Mouse (Mus musculus) hindbrain, embryonic 15.5 days (tissue): ENCODE data around the gene Hadhb. TPM values are rescaled to one million over a fixed set of nuclear protein-coding genes. Genes with fewer than 3 reads are reported as not detected.

Experiments used
- ATAC-seq: fragments of 200-750 bp; cut with Nextera tagmentation; 2 replicates; pipeline ENCODE4 v1.8.0; 2017; ENCODE audit warnings: low read depth, moderate number of reproducible peaks, moderate TSS enrichment; ENCODE audit not compliant: low FRiP score
- H3K27ac ChIP-seq: fragments of 300-500 bp; sonication (generic); replicated peaks from 2 replicates; pipeline ENCODE4 v1.5.1; 2015; ENCODE audit warnings: mild to moderate bottlenecking, inconsistent platforms
- H3K27me3 ChIP-seq: fragments of 300-500 bp; sonication (generic); 2 replicates; pipeline ENCODE4 v1.6.1; 2015; ENCODE audit warnings: control low read depth, inconsistent platforms
- H3K36me3 ChIP-seq: fragments of 300-500 bp; sonication (generic); 2 replicates; pipeline ENCODE4 v1.6.1; 2015; ENCODE audit warnings: control low read depth, inconsistent platforms
- H3K4me1 ChIP-seq: fragments of 300-500 bp; sonication (generic); replicated peaks from 2 replicates; pipeline ENCODE4 v1.6.1; 2015; ENCODE audit warnings: control low read depth, inconsistent platforms
- H3K4me2 ChIP-seq: fragments of 300-500 bp; sonication (generic); 2 replicates; pipeline ENCODE4 v1.6.1; 2015; ENCODE audit warnings: moderate library complexity, mild to moderate bottlenecking, inconsistent platforms
- H3K4me3 ChIP-seq: fragments of 300-500 bp; sonication (generic); 2 replicates; pipeline ENCODE4 v1.5.1; 2015; ENCODE audit warnings: mild to moderate bottlenecking, inconsistent platforms
- H3K9ac ChIP-seq: fragments of 300-500 bp; sonication (generic); 2 replicates; pipeline ENCODE4 v1.6.1; 2015; ENCODE audit warnings: inconsistent platforms
- H3K9me3 ChIP-seq: fragments of 300-500 bp; sonication (generic); 2 replicates; pipeline ENCODE4 v1.6.1; 2016; ENCODE audit warnings: control low read depth, inconsistent platforms
- whole genome bisulfite sequencing: fragments of 180-500 bp; shearing (Covaris S2); methylation state at CpG from one replicate; pipeline ENCODE4 v1.1.7; 2015; 5-methylcytosine and 5-hydroxymethylcytosine counted together
- polyA plus RNA-seq: library from polyadenylated mRNA; unstranded; fragments of >200 nt; fragmentation: Nextera tagmentation; extraction: Ambion mirVana; gene quantifications from 2 replicates; pipeline ENCODE4 v1.2.1, GENCODE M21; 2015

The Hadhb gene
- polyA plus RNA-seq, 1 experiment from 2014 or later = 56.5 TPM

DNA sequence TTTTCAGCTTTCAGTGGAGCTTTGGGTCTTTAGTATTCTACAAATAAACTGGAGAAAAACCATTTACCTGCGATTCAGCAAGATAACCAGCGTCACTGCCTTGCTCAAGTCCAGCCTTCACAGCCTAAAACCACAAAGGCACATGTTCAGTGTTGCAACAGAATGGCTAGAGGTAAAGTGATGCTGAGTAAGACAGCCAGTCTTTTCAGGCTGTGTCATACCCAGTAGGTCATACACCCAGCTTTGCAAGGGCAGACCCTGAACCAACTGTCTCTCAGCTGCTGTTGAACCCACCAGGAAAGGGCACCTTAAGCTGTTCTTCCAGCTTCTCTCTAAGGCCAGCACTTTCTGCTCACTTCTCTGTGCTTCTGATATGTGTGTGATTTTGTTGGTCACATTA, 22.9 kb upstream of the Hadhb start:
- H3K36me3 ChIP-seq = peaks cover 68% of the 10 kb centered on the region
- no peaks in the 10 kb centered on the region for H3K4me1 ChIP-seq
- no peak overlapping the region for H3K4me2 ChIP-seq
- H3K4me3 ChIP-seq = no peak overlapping the region
- H3K27ac ChIP-seq = no peak overlapping the region
- no peak for ATAC-seq
- 97% methylated on average over 2 of the region's 2 CpGs for WGBS
- no peak overlapping the region for H3K9ac ChIP-seq
- H3K27me3 ChIP-seq = no peaks in the 10 kb centered on the region
- H3K9me3 ChIP-seq = no peaks in the 10 kb centered on the region

DNA sequence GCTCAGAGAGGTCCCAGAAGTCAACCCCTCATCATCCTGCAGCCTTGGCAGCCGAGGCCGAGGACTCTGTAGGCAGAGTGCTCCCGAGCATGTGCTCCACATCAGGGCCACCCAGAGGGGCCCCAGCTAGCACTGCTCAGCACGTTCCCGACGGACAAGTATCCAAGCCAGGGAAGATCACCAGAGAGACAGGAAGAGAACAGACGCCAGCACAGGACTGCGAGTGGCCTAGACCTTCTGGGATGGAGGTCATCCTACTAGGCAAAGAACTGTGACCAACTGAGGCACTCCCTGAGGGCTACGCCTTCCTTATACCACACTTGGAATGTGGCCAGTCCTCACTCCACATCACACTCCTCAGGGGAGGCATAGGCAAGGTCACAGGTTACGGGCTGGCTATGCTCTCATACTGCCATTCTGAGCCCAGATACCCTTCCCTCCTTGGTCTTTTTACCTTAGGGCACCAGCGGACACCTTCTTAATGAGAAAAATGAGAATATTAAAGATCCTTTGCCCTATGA, 19.3 kb upstream of the Hadhb start:
- H3K9me3 ChIP-seq = no peaks in the 10 kb centered on the region
- H3K9ac ChIP-seq = no peak overlapping the region
- no peak overlapping the region for H3K4me3 ChIP-seq
- no peak overlapping the region for H3K27ac ChIP-seq
- 92% methylated on average over 11 of the region's 11 CpGs for WGBS
- H3K4me2 ChIP-seq = no peak overlapping the region
- ATAC-seq = no peak
- no peaks in the 10 kb centered on the region for H3K4me1 ChIP-seq
- H3K27me3 ChIP-seq = no peaks in the 10 kb centered on the region
- H3K36me3 ChIP-seq = peaks cover 68% of the 10 kb centered on the region

DNA sequence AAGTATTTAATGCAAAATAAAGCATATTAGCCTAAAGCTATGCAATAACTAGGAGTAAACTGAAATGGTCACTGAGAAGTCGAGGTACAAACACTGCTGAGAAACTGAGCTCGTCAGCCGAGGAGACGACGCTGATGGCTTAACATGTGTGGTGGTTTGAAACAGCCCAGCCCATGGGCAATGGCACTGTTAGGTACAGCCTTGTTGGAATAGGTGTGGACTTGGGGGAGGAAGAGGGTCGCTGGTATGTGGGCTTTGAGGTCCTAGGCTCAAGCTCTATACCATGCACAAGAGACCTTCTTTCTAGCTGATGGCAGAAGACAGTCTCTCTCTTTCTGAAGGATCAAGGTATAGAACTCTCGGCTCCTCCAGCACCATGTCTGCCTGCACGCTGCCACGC, 17.8 kb upstream of the Hadhb start:
- no peak for ATAC-seq
- peaks cover 71% of the 10 kb centered on the region for H3K36me3 ChIP-seq
- H3K4me1 ChIP-seq = no peaks in the 10 kb centered on the region
- H3K9ac ChIP-seq = no peak overlapping the region
- H3K27me3 ChIP-seq = no peaks in the 10 kb centered on the region
- WGBS = 90% methylated on average over 9 of the region's 9 CpGs
- no peak overlapping the region for H3K4me3 ChIP-seq
- no peaks in the 10 kb centered on the region for H3K9me3 ChIP-seq
- no peak overlapping the region for H3K27ac ChIP-seq
- no peak overlapping the region for H3K4me2 ChIP-seq

DNA sequence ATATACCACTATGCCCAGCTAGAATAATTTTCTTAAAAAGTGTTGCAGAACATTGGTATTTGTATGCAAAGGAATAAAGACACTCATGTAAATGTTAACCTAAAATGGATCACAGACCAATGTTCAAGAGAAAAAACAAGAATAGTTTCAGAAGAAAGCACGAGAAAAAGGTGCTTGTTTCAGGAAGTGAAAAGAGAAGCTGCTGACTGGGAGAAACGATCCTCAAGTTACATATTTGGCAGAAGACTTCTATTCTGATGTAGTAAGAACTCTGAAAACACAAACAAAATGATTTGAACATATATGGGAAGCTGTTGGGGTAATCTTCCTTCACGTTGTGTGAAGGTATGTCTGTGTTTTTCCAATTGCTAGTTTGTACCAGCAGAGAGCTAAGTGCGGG, 16.9 kb upstream of the Hadhb start:
- 90% methylated on average over 4 of the region's 4 CpGs for WGBS
- Histone ChIP-seq H3K4me2 (no peak overlapping the region), H3K4me1 (no peaks in the 10 kb centered on the region), H3K27me3 (no peaks in the 10 kb centered on the region), H3K4me3 (no peak overlapping the region), H3K36me3 (peaks cover 70% of the 10 kb centered on the region), H3K27ac (no peak overlapping the region), H3K9me3 (no peaks in the 10 kb centered on the region), H3K9ac (no peak overlapping the region)
- ATAC-seq = no peak

DNA sequence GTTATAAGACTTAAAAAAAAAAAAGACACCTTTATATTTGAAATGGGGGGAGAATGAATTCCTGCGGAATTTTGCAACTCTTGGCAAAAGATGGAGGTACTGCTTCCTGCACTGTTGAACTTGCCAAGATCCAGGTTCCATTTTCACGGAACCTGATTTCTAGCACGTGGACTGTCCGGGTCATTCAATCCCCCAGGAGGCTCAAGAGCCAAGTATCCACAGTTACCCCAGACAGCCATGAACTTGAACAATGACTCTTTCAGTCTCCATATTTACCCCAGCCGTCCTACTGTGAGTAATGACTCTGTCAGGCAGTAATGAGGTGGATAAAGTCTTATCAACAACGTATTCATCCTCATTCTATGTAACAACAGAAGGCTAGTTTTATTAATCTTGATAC, 8.5 kb upstream of the Hadhb start:
- H3K9me3 ChIP-seq = no peaks in the 10 kb centered on the region
- no peak overlapping the region for H3K27ac ChIP-seq
- no peak overlapping the region for H3K4me3 ChIP-seq
- 83% methylated on average over 6 of the region's 6 CpGs for WGBS
- H3K4me1 ChIP-seq = peaks cover 3% of the 10 kb centered on the region
- no peak for ATAC-seq
- H3K36me3 ChIP-seq = peaks cover 50% of the 10 kb centered on the region
- no peaks in the 10 kb centered on the region for H3K27me3 ChIP-seq
- no peak overlapping the region for H3K4me2 ChIP-seq
- no peak overlapping the region for H3K9ac ChIP-seq

DNA sequence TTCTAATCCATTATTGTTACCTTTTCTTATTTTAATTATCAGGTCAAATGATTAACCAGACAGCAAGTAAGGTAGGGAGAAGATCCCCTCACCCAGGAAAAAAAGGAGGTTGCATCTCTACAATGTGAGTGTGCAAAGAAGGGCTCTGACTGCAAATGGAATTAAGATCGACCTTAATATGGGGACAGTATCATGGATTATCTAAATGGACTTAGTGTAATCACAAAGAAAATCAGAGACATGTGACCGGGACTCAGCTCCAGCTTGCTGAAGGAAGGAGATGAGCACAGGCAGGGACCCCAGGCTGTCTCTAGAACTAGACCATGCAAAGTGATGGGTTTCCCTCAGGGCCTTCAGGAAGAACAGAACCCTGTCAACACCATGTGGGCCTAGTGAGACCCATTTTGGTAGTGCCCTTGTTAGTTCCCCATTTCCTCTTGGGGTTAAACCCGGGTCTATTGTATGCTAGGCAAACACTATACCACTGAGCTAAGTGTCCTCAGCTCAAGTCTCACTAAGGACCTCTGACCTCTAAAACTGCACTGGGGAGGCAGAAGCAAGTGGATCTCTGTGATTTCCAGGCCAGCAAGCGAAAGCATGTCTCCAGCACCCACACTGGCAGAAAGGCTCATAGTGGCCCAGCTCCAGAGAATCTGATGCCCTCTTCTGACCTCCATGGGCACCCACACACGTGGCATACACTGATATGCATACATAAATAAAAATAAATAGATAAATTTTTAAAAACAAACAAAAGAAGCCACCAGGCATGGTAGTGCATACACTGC, 6.7 kb upstream of the Hadhb start:
- no peak overlapping the region for H3K4me2 ChIP-seq
- no peak overlapping the region for H3K27ac ChIP-seq
- peaks cover 12% of the 10 kb centered on the region for H3K4me1 ChIP-seq
- no peaks in the 10 kb centered on the region for H3K9me3 ChIP-seq
- WGBS = 86% methylated on average over 5 of the region's 5 CpGs
- no peak overlapping the region for H3K9ac ChIP-seq
- no peak for ATAC-seq
- H3K36me3 ChIP-seq = peaks cover 32% of the 10 kb centered on the region
- H3K27me3 ChIP-seq = no peaks in the 10 kb centered on the region
- no peak overlapping the region for H3K4me3 ChIP-seq

DNA sequence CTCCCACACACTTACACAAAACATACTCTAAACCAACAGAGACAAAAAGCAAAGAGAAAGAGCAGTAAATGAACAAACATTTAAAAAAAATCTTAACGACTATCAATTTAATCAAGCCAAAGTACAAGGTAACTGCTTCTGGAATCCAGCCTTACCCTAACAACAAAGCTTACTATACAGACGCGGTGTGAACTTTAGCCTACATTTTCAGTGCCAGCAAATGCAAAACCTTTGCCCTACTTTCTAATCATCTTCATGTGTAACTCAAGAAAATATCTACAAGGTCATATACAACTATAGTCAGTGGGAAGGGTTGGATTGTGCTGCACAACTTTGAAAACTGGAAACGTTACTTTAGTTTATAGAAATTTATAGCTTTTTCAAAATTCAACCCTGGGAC, 3.0 kb upstream of the Hadhb start:
- ATAC-seq = no peak
- H3K4me1 ChIP-seq = peaks cover 30% of the 10 kb centered on the region
- no peaks in the 10 kb centered on the region; the same call in 1 of the 2 replicates for H3K36me3 ChIP-seq
- H3K4me2 ChIP-seq = no peak overlapping the region
- no peak overlapping the region for H3K4me3 ChIP-seq
- no peaks in the 10 kb centered on the region for H3K9me3 ChIP-seq
- H3K27me3 ChIP-seq = no peaks in the 10 kb centered on the region
- H3K27ac ChIP-seq = no peak overlapping the region
- WGBS = 69% methylated on average over 4 of the region's 4 CpGs
- no peak overlapping the region for H3K9ac ChIP-seq

DNA sequence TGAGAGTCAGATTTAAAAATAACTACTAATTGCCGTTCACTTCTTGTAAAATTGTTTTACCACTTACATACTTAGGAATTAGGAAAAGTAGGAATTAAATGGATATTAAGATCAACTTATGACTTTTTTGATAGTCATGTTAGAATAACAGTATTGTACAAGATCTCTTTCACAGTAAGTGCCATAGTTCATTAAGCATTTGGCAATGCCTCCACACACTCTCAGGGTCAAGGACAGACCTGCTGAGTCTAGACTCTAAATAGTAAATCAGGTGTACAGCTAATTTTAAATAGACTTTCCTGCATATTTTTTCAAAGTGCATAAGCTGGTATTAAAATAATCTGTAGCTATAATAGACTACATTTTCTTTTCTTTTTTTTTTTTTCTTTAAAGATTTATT, 2.6 kb upstream of the Hadhb start:
- H3K4me1 ChIP-seq = peaks cover 30% of the 10 kb centered on the region

DNA sequence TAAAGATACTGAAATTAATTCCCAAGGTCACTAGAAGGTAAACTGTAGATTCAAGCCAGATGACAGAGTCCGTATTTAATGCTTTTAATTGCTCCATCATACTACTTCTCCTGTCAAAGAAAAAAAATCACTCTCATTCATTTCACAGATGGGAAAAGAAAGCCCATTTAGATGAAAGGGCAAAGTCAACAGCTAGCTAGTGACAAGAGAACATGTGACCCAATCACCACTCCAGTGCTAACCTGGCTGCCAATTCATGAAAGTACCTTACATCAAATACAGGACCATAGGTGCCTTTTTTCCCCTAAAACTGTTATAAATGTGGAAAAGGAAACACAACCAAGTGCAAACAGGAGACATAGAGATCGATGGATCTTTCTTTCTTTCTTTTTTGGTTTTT, 1.8 kb upstream of the Hadhb start:
- no peaks in the 10 kb centered on the region for H3K36me3 ChIP-seq
- H3K9ac ChIP-seq = no peak overlapping the region

More for the DNA sequence above, 2.6 kb upstream of the Hadhb start:
- Histone ChIP-seq H3K4me2 (no peak overlapping the region), H3K9me3 (no peaks in the 10 kb centered on the region), H3K36me3 (no peaks in the 10 kb centered on the region), H3K27ac (no peak overlapping the region), H3K9ac (no peak overlapping the region), H3K27me3 (no peaks in the 10 kb centered on the region), H3K4me3 (no peak overlapping the region)
- no peak for ATAC-seq
- whole genome bisulfite sequencing = 81% methylated on average over 1 of the region's 1 CpGs

DNA sequence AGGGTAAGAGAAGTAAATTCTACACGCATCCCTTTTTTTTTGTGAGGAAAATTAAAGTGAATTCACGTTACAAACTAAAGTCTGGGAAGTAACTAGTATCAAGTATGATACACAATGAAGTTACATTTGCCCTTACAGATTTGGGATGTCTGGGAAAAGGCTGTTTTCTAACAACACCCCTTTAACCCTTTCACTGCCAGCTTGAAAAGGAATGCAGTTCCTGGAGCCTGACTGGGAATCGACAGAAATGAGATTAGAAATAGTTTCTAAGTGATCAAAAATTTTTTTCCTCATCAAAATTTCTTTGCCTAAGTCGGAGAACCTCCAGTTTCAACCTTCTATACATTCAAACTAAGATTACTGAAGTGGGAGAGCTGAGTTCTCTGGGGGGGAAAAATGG, 1.0 kb upstream of the Hadhb start:
- Histone ChIP-seq H3K4me1 (peaks cover 30% of the 10 kb centered on the region), H3K27ac (no peak overlapping the region; the same call in 1 of the 2 replicates), H3K9ac (peak overlapping the region; percentile 92), H3K9me3 (no peaks in the 10 kb centered on the region), H3K4me3 (peak overlapping the region; percentile 93), H3K4me2 (peak overlapping the region; percentile 77), H3K27me3 (no peaks in the 10 kb centered on the region), H3K36me3 (no peaks in the 10 kb centered on the region)
- 22% methylated on average over 4 of the region's 4 CpGs for WGBS
- no peak for ATAC-seq

More for the DNA sequence above, 1.8 kb upstream of the Hadhb start:
- Histone ChIP-seq H3K27me3 (no peaks in the 10 kb centered on the region), H3K4me1 (peaks cover 30% of the 10 kb centered on the region), H3K9me3 (no peaks in the 10 kb centered on the region), H3K4me2 (peak overlapping the region; percentile 77; the same call in 1 of the 2 replicates), H3K4me3 (no peak overlapping the region), H3K27ac (no peak overlapping the region)
- ATAC-seq = no peak
- WGBS = 89% methylated on average over 2 of the region's 2 CpGs

DNA sequence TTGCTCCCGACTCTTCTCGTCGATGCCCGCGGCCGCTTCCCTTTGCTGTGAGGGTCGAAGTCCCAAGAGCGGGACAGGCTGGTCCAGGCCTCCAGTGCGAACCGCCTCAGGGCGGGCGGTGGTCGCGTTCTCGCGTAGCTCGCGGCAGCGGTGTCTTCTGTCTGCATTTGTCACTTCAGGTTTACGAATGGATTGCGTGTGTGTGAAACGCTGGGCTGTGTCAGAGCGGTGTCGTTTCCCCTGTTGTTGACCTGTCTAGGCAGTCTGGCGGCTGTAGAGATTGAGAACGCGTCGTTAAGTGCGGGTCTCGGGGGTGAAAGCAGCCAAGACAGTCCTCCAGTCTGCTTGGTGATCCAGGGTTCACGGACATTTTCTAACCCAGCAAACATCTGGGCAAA, 346 bp downstream of the Hadhb start:
- under 1% methylated on average over 31 of the region's 31 CpGs for WGBS
- Histone ChIP-seq H3K4me2 (peak overlapping the region; percentile 77), H3K9me3 (no peaks in the 10 kb centered on the region), H3K4me1 (peaks cover 30% of the 10 kb centered on the region), H3K36me3 (no peaks in the 10 kb centered on the region), H3K27ac (peak overlapping the region; percentile 93), H3K27me3 (no peaks in the 10 kb centered on the region), H3K4me3 (peak overlapping the region; percentile 93), H3K9ac (peak overlapping the region; percentile 92)
- ATAC-seq = peak; percentile 73

DNA sequence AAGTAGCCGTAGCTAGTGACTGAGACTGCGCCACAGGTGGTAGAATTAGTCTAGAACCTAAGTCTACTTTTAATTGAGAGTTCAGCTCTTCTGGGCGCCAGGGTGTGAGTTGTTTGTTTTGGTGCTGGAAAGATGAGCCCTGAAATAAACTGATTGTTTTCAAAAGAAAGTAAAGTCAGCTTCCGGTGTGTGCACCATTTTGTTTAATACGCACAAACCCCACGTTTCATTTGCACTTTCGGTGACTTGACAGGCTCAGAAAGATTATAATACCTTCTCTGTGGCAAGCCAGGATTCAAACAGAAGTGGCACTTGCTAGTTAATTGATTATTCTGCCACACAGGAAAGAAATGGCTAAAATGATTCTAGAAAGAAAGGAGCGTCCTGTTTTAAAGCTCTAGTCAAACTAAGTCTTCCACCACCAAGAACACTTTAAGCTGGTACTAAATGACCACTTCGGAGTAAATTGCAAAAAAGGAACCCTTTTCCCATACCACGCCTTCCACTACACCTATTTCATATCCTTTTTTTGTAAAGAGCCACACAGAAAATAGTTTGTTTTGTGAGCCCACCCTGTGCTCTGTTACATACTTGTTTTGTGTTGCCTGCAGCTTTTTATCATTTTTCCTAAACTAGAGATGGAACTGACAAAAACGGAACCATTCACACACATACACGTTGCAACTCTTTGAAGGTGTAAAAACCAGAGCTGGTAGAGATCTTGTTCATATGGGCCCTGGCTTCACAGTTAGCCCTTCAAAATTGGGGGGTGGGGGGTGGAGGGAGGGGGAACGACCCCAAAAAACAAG, 977 bp downstream of the Hadhb start:
- Histone ChIP-seq H3K9me3 (no peaks in the 10 kb centered on the region), H3K4me3 (peak overlapping the region; percentile 93), H3K4me1 (peaks cover 30% of the 10 kb centered on the region), H3K27me3 (no peaks in the 10 kb centered on the region), H3K4me2 (peak overlapping the region; percentile 77), H3K36me3 (no peaks in the 10 kb centered on the region), H3K9ac (peak overlapping the region; percentile 92), H3K27ac (peak overlapping the region; percentile 93)
- no peak for ATAC-seq
- WGBS = 40% methylated on average over 13 of the region's 13 CpGs
